Mouse (Mus musculus): Measurements from ENCODE around the gene Cysltr2.

GRCm38 (mm10) chr14:73058755-73059154, 9.8 kb upstream of the Cysltr2 start:
- TF ChIP-seq MYOG (IDR thresholded peaks at IDR 0.05; ENCODE audit: control insufficient read depth in 1 of 3, insufficient read depth in 1 of 3, insufficient read length in 2 of 3, low read depth in 2 of 3) (no peak), TCF12 (IDR thresholded peaks at IDR 0.05; ENCODE audit: insufficient read depth, poor library complexity, severe bottlenecking) (no peak), CEBPB (IDR thresholded peaks at IDR 0.05; ENCODE audit: insufficient read depth, poor library complexity, severe bottlenecking) (no peak), MAX (IDR thresholded peaks at IDR 0.05; ENCODE audit: low read depth) (no peak), POLR2A (IDR thresholded peaks at IDR 0.05; ENCODE audit: insufficient read length, low read depth) (no peak), REST (IDR thresholded peaks at IDR 0.05; ENCODE audit: insufficient read depth, insufficient read length) (no peak), SRF (IDR thresholded peaks at IDR 0.05; ENCODE audit: control insufficient read depth, insufficient read length, low read depth) (no peak), E2F4 (IDR thresholded peaks at IDR 0.05; ENCODE audit: insufficient read depth) (no peak)

Data from myocyte (in vitro differentiated cells).